Mouse (Mus musculus) intestine, embryonic 16.5 days (tissue): ENCODE data around the gene Olfr434. TPM values are rescaled to one million over a fixed set of nuclear protein-coding genes. Genes with fewer than 3 reads are reported as not detected.
"Not testable (repeated sequence)": the region's sequence is repeated elsewhere in the genome, so short reads cannot be mapped to it uniquely, and the experiment has no call there.

ENCODE experiments used
- ATAC-seq: fragments of 200-750 bp; cut with Nextera tagmentation; 2 replicates; pipeline ENCODE4 v1.8.0; 2017; ENCODE audit warnings: moderate TSS enrichment, moderate library complexity
- H3K27ac ChIP-seq: fragments of 300-500 bp; sonication (generic); 2 replicates; pipeline ENCODE4 v1.5.1; 2014; ENCODE audit warnings: mild to moderate bottlenecking, low read length
- H3K27me3 ChIP-seq: fragments of 300-500 bp; sonication (generic); replicated peaks from 2 replicates; pipeline ENCODE4 v1.6.1; 2014; ENCODE audit warnings: low read length, control low read depth, mixed read lengths; ENCODE audit not compliant: control insufficient read depth, insufficient read depth
- H3K36me3 ChIP-seq: fragments of 300-500 bp; sonication (generic); 2 replicates; pipeline ENCODE4 v1.6.1; 2014; ENCODE audit warnings: low read length, control low read depth; ENCODE audit not compliant: control insufficient read depth, insufficient read depth
- H3K4me1 ChIP-seq: fragments of 300-500 bp; sonication (generic); 2 replicates; pipeline ENCODE4 v1.6.1; 2014; ENCODE audit warnings: low read length, control low read depth, mixed read lengths; ENCODE audit not compliant: control insufficient read depth, insufficient read depth
- H3K4me2 ChIP-seq: fragments of 300-500 bp; sonication (generic); 2 replicates; pipeline ENCODE4 v1.6.1; 2014; ENCODE audit warnings: low read depth, low read length, control low read depth
- H3K4me3 ChIP-seq: fragments of 300-500 bp; sonication (generic); 2 replicates; pipeline ENCODE4 v1.5.1; 2014; ENCODE audit warnings: mild to moderate bottlenecking, low read length
- H3K9ac ChIP-seq: fragments of 300-500 bp; sonication (generic); 2 replicates; pipeline ENCODE4 v1.6.1; 2014; ENCODE audit warnings: low read depth, low read length
- H3K9me3 ChIP-seq: fragments of 300-500 bp; sonication (generic); 2 replicates; pipeline ENCODE4 v1.6.1; 2016; ENCODE audit warnings: low read length, control low read depth; ENCODE audit not compliant: control insufficient read depth
- WGBS: fragments of 180-500 bp; shearing (Covaris S2); extraction: QIAGEN DNeasy Blood & Tissue Kit; methylation state at CpG from one replicate; pipeline ENCODE4 v1.1.7; 2014; 5-methylcytosine and 5-hydroxymethylcytosine counted together
- polyA plus RNA-seq: library from polyadenylated mRNA; unstranded; fragments of >200 nt; fragmentation: Nextera tagmentation; extraction: Ambion mirVana; gene quantifications from 2 replicates; pipeline ENCODE4 v1.2.1, GENCODE M21; 2015

Olfr434 gene
- polyA plus RNA-seq: not detected in 2 replicates

GRCm38 (mm10) chr6:43212873-43213272, at the start of gene Olfr434:
TSS of gene Olfr434 (plus strand) at chr6:43213021.
- H3K4me1 ChIP-seq, H3K9me3 ChIP-seq, H3K4me2 ChIP-seq, H3K27ac ChIP-seq, H3K36me3 ChIP-seq, H3K27me3 ChIP-seq, H3K4me3 ChIP-seq, H3K9ac ChIP-seq, ATAC-seq: not testable (repeated sequence)

GRCm38 (mm10) chr6:43167246-43167645, 45.6 kb upstream of the Olfr434 start:
- no peak overlapping the region for H3K27ac ChIP-seq
- ATAC-seq: no peak
- no peak overlapping the region for H3K4me2 ChIP-seq
- no peaks in the 10 kb centered on the region for H3K4me1 ChIP-seq
- H3K9me3 ChIP-seq: no peaks in the 10 kb centered on the region
- 97% methylated on average over 4 of the region's 4 CpGs for WGBS
- H3K9ac ChIP-seq: no peak overlapping the region
- H3K36me3 ChIP-seq: no peaks in the 10 kb centered on the region
- no peaks in the 10 kb centered on the region for H3K27me3 ChIP-seq
- H3K4me3 ChIP-seq: no peak overlapping the region

- Histone ChIP-seq H3K9me3 (no peaks in the 10 kb centered on the region), H3K4me2 (no peak within 1 kb of the TSS), H3K4me3 (no peak within 1 kb of the TSS), H3K27me3 (no peaks in the 10 kb centered on the region), H3K27ac (no peak within 1 kb of the TSS), H3K36me3 (no peaks in the 10 kb centered on the region), H3K9ac (no peak within 1 kb of the TSS), H3K4me1 (no peaks in the 10 kb centered on the region)
- WGBS: 59% methylated on average over 4 of the region's 4 CpGs
- no peak for ATAC-seq
Measured at GRCm38 (mm10) chr6:43171840-43172239, 41.0 kb upstream of the Olfr434 start, which contains the start of gene Olfr13. TSS of gene Olfr13 (plus strand) at chr6:43172140.

DNA sequence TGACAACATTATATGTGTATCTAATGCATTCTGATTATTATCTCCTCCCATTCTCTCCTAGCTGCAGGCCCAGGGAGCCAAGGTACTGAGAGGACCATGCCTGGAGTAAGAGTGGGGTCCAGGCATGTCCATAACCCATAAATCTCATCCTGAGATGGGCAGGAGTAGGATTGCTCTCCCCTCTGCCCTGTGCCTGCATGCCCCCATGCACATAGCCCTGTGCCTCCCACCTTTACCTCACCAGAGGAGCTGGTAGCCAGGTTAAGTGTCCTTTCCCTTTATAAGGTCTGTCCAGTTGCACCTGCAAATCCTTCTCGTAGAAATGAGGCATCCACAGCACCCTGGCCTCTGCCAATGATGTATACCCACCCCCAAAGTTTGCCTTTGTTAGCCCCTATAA, 34.7 kb upstream of the Olfr434 start:
- H3K27me3 ChIP-seq: no peaks in the 10 kb centered on the region
- no peaks in the 10 kb centered on the region for H3K4me1 ChIP-seq
- no peak overlapping the region for H3K4me2 ChIP-seq
- no peak overlapping the region for H3K27ac ChIP-seq
- 77% methylated on average over 1 of the region's 1 CpGs for WGBS
- H3K9ac ChIP-seq: no peak overlapping the region
- no peaks in the 10 kb centered on the region for H3K36me3 ChIP-seq
- ATAC-seq: no peak
- H3K9me3 ChIP-seq: no peaks in the 10 kb centered on the region
- H3K4me3 ChIP-seq: no peak overlapping the region

DNA sequence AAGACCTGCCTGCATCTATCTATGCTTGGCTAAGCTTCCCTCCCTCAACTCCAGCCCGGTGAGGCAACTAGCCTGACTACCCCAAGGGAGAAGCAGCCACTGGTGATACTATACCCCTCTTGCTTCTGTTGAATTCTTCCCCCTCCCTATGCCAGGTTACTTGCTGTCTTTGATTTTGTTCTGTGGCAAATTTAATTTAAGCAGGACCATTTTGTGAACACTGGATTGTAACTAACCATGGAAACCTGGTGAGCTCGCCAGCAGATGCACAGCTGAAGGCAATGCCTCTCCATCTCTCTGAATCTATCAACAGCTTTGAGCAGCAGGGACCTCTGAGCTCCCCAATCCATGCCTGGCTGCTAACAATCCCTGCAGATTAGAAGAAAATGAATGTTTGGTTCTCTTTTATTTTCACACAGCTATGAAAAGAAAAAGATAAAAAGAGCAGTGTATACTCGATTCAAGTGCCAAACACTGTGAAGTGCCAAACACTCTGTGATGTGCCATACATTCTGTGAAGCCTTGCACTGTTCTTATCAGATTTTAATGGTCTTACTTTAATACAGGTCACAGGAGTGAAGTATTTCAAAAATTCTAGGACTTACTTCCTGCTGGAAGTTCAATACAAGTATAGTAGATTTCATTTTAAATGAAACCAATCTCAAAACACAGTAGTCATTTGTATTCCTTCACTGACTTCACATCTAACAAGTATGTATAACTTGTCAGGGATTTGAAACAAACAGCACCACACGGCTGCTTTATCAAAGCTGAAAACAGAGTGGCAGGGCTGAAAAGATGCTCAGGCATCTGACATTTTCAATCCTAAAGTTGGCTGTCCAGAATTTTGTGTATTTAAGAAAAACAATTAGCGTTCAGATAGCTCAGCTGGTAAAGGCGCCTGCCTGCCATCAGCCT, 34.0 kb upstream of the Olfr434 start:
- WGBS: 59% methylated on average over 6 of the region's 6 CpGs
- H3K4me3 ChIP-seq: no peak overlapping the region

DNA sequence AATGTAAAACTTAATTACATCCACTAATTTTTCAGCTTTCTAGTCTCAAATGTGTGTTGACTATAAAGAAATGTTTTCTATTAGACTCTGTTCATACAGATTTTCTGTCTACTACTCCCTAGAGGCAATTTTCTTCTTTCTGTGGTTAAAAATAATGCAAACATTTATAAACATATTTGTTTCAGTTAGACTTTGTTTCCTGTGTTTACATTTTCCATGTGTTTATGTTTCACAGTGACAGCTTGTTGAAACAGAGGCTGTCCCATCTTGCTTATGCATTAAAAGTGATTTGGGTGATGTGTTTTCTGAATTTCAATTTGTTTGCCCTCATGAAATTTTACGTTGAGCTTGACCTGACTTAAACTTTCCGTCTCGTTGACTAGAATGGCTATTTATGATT, 21.8 kb upstream of the Olfr434 start:
- ATAC-seq: no peak
- Histone ChIP-seq H3K9ac (no peak overlapping the region), H3K36me3 (no peaks in the 10 kb centered on the region), H3K9me3 (no peaks in the 10 kb centered on the region), H3K4me1 (no peaks in the 10 kb centered on the region), H3K27ac (no peak overlapping the region), H3K4me2 (no peak overlapping the region), H3K27me3 (no peaks in the 10 kb centered on the region), H3K4me3 (no peak overlapping the region)
- 59% methylated on average over 3 of the region's 3 CpGs for WGBS

More for the DNA sequence above, 34.0 kb upstream of the Olfr434 start:
- no peak overlapping the region for H3K4me2 ChIP-seq
- no peaks in the 10 kb centered on the region for H3K9me3 ChIP-seq
- H3K36me3 ChIP-seq: no peaks in the 10 kb centered on the region
- ATAC-seq: no peak
- H3K4me1 ChIP-seq: no peaks in the 10 kb centered on the region
- H3K27me3 ChIP-seq: no peaks in the 10 kb centered on the region
- H3K27ac ChIP-seq: no peak overlapping the region
- no peak overlapping the region for H3K9ac ChIP-seq

DNA sequence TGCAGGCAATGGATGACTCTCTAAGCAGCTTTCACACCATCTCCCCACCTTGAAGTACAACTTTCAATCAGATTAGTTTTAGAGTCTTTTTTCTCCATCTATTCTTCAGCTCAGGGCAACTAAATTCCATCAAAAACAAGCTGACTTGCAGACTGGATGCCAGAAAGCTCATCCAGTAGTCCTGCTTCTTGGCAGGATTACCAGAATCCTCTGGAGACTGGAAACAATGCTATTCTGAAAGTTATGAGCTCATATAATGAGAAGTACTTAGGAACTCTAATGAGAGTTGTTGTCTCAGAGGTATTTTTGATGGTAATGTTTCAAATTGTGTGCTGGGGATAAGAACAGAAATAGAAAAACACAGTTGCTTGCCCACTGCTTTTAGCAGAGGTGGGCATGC, 16.0 kb upstream of the Olfr434 start, which contains the start of gene Olfr435:
TSS of gene Olfr435 (plus strand) at position 366 of the 400 bp plus-strand sequence.
- Histone ChIP-seq H3K4me2 (no peak within 1 kb of the TSS), H3K27me3 (no peaks in the 10 kb centered on the region), H3K9ac (no peak within 1 kb of the TSS), H3K4me3 (no peak within 1 kb of the TSS), H3K27ac (no peak within 1 kb of the TSS), H3K9me3 (no peaks in the 10 kb centered on the region), H3K36me3 (no peaks in the 10 kb centered on the region), H3K4me1 (no peaks in the 10 kb centered on the region)
- ATAC-seq: no peak

DNA sequence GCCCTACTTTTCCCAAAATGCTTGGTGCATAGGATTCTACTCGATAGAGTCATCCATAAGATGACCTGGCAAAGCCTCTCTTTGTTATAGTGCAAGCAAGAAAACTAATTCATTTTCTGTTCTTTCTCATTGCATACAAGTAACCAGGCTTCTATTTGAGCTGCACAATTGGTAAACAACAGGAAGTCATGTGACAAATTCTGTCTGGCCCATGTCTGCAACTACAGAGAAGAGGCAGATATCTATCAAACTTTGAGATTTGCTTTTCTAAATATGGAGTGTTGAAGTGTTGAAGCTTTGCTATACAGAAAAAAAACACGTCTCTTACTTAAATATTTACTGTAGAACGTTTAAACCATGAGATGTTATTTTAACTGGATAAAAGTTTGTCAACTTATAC, 14.7 kb upstream of the Olfr434 start:
- Histone ChIP-seq H3K4me3 (no peak overlapping the region), H3K4me2 (no peak overlapping the region), H3K36me3 (no peaks in the 10 kb centered on the region), H3K9ac (no peak overlapping the region), H3K27me3 (no peaks in the 10 kb centered on the region), H3K9me3 (no peaks in the 10 kb centered on the region), H3K27ac (no peak overlapping the region), H3K4me1 (no peaks in the 10 kb centered on the region)
- no peak for ATAC-seq
- WGBS: 48% methylated on average over 3 of the region's 3 CpGs

DNA sequence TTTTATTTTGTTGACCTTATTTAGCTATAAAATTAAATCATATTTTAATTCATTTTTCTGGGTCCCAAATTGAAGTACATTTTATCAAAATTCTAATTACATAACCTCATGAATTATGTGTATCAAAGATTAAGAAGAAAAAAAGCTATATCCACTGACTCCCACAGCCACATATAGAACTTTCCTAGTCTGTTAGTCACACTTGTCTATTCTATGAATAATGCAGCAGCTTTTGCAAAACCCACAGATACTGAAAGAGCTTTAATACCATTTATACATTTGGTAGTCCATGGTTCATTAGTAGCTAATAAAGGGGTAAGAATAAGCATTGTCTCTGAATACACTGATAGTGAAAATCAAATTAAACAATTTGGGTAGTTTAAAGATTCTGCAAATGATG, 10.0 kb upstream of the Olfr434 start:
- Histone ChIP-seq H3K4me3 (no peak overlapping the region), H3K27me3 (no peaks in the 10 kb centered on the region), H3K36me3 (no peaks in the 10 kb centered on the region), H3K9ac (no peak overlapping the region), H3K9me3 (no peaks in the 10 kb centered on the region), H3K4me1 (no peaks in the 10 kb centered on the region), H3K27ac (no peak overlapping the region), H3K4me2 (no peak overlapping the region)
- ATAC-seq: no peak
